Mouse (Mus musculus) intestine, embryonic 14.5 days (tissue): ENCODE results near the gene Apol9a. TPM values are rescaled to one million over a fixed set of nuclear protein-coding genes. Genes with fewer than 3 reads are reported as not detected.
A peak's percentile ranks its signal among the peaks of the same experiment; 100 is the strongest.
"Not testable (repeated sequence)": the region's sequence is repeated elsewhere in the genome, so short reads cannot be mapped to it uniquely, and the experiment has no call there.

Experiments
- ATAC-seq: fragments of 200-750 bp; cut with Nextera tagmentation; replicated peaks from 2 replicates; pipeline ENCODE4 v1.8.0; 2017; ENCODE audit warnings: low read depth, moderate number of reproducible peaks, moderate TSS enrichment, moderate library complexity; ENCODE audit not compliant: low FRiP score, low TSS enrichment
- DNase-seq: peaks from one replicate; pipeline ENCODE4 v3.0.0-alpha.2; 2018; ENCODE audit warnings: low spot score
- H3K27ac ChIP-seq: fragments of 300-500 bp; sonication (generic); 2 replicates; pipeline ENCODE4 v1.5.1; 2014; ENCODE audit warnings: low read depth, mild to moderate bottlenecking, control low read depth
- H3K27me3 ChIP-seq: fragments of 300-500 bp; sonication (generic); replicated peaks from 2 replicates; pipeline ENCODE4 v1.6.1; 2014; ENCODE audit warnings: low read length, control low read depth; ENCODE audit not compliant: control insufficient read depth, insufficient read depth
- H3K36me3 ChIP-seq: fragments of 300-500 bp; sonication (generic); 2 replicates; pipeline ENCODE4 v1.6.1; 2014; ENCODE audit warnings: low read length, control low read depth; ENCODE audit not compliant: control insufficient read depth, insufficient read depth
- H3K4me1 ChIP-seq: fragments of 300-500 bp; sonication (generic); replicated peaks from 2 replicates; pipeline ENCODE4 v1.6.1; 2014; ENCODE audit warnings: low read length, control low read depth, mixed read lengths; ENCODE audit not compliant: control insufficient read depth, insufficient read depth
- H3K4me2 ChIP-seq: fragments of 300-500 bp; sonication (generic); 2 replicates; pipeline ENCODE4 v1.6.1; 2014; ENCODE audit warnings: low read length
- H3K4me3 ChIP-seq: fragments of 300-500 bp; sonication (generic); 2 replicates; pipeline ENCODE4 v1.5.1; 2014; ENCODE audit warnings: low read depth, low read length, control low read depth, mixed read lengths
- H3K9ac ChIP-seq: fragments of 300-500 bp; sonication (generic); 2 replicates; pipeline ENCODE4 v1.6.1; 2014; ENCODE audit warnings: mild to moderate bottlenecking, low read length
- H3K9me3 ChIP-seq: fragments of 300-500 bp; sonication (generic); 2 replicates; pipeline ENCODE4 v1.6.1; 2016; ENCODE audit warnings: low read length, control low read depth; ENCODE audit not compliant: control insufficient read depth
- WGBS: fragments of 180-500 bp; shearing (Covaris S2); extraction: QIAGEN DNeasy Blood & Tissue Kit; methylation state at CpG from one replicate; pipeline ENCODE4 v1.1.7; 2014; 5-methylcytosine and 5-hydroxymethylcytosine counted together
- polyA plus RNA-seq: library from polyadenylated mRNA; unstranded; fragments of >200 nt; fragmentation: Nextera tagmentation; extraction: Ambion mirVana; gene quantifications from 2 replicates; pipeline ENCODE4 v1.2.1, GENCODE M21; 2014

The Apol9a gene
- polyA plus RNA-seq, 1 experiment from 2014 or later, result 0.26 TPM

DNA sequence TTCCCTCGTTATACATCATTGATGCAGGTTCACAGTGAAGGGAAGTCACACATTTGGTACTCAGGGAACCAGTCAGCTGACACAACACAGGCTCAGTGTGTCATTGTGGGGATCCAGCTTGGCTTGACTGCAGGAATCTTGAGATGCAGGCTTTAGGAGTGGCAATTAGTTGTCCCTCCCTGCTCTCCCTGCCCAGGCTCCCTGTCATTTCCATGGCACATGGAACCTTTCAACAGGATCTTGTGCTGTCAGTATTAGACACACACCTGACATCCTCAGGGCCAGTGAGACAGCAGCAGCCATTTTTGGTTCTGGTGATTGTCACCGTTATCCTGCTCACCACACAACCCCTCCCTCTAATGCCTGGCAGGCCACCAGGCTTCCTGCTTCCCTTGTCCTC, 4.7 kb upstream of the Apol9a start:
- H3K36me3 ChIP-seq, H3K4me2 ChIP-seq, DNase-seq, ATAC-seq, H3K4me3 ChIP-seq, H3K4me1 ChIP-seq, H3K27me3 ChIP-seq, H3K27ac ChIP-seq, H3K9me3 ChIP-seq, H3K9ac ChIP-seq: not testable (repeated sequence)
- 65% methylated on average over 2 of the region's 2 CpGs for WGBS

- not testable (repeated sequence) for H3K9me3 ChIP-seq, H3K4me1 ChIP-seq, H3K27ac ChIP-seq, H3K4me2 ChIP-seq, H3K27me3 ChIP-seq, ATAC-seq, H3K9ac ChIP-seq, H3K36me3 ChIP-seq, DNase-seq, H3K4me3 ChIP-seq
- WGBS, result 21% methylated on average over 4 of the region's 4 CpGs
Observed at GRCm38 (mm10) chr15:77412695-77413094, 1.8 kb upstream of the Apol9a start.

- not testable (repeated sequence) for DNase-seq, H3K4me1 ChIP-seq
Observed at GRCm38 (mm10) chr15:77406370-77406769, 4.6 kb downstream of the Apol9a start.

GRCm38 (mm10) chr15:77399027-77399426, 11.9 kb downstream of the Apol9a start, which contains the start of gene Apol7a:
Gene Apol7a, minus strand, starts transcription at chr15:77399110.
- peak within 1 kb of the TSS; percentile 64 for H3K27ac ChIP-seq
- not testable (repeated sequence) for H3K27me3 ChIP-seq, ATAC-seq, H3K9ac ChIP-seq, H3K9me3 ChIP-seq, H3K4me3 ChIP-seq, H3K36me3 ChIP-seq, H3K4me1 ChIP-seq
- DNase-seq, result peak; percentile 73
- peak within 1 kb of the TSS; percentile 30; the same call in 1 of the 2 replicates for H3K4me2 ChIP-seq
- 58% methylated on average over 9 of the region's 9 CpGs for WGBS

More at GRCm38 (mm10) chr15:77406370-77406769, 4.6 kb downstream of the Apol9a start:
- H3K4me3 ChIP-seq, H3K9me3 ChIP-seq, H3K27me3 ChIP-seq, H3K27ac ChIP-seq, H3K36me3 ChIP-seq, H3K9ac ChIP-seq, ATAC-seq, H3K4me2 ChIP-seq: not testable (repeated sequence)
- 75% methylated on average over 9 of the region's 10 CpGs for WGBS

- WGBS, result 32% methylated on average over 11 of the region's 11 CpGs
- H3K27ac ChIP-seq, result peak overlapping the region; percentile 64
- H3K36me3 ChIP-seq, H3K9ac ChIP-seq, H3K4me1 ChIP-seq, H3K4me2 ChIP-seq, H3K27me3 ChIP-seq, H3K9me3 ChIP-seq, H3K4me3 ChIP-seq: not testable (repeated sequence)
- ATAC-seq, result peak; percentile 84
- DNase-seq, result peak; percentile 61
Observed at GRCm38 (mm10) chr15:77397450-77398132, 13.3 kb downstream of the Apol9a start.

GRCm38 (mm10) chr15:77393832-77394231, 17.1 kb downstream of the Apol9a start:
- 62% methylated on average over 3 of the region's 3 CpGs for WGBS

DNA sequence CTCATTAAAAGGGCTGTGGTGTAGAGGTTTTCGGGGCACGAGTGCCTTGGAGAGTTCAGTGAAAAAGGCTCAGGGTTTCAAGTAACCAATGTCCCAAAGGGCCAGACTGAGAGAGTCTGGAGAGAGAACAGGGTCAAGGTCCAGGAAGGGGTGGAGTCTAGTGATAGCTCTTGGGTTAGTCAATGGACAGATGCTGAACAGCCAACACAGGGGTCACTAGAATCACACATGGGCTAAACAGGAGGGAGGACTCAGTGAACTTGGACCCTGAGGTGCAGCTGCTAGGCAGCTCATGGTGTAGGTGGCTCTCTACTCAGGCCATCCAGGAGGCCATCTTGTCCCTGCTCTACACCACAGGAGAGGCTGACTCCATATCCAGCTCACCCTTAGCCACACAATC, 23.5 kb downstream of the Apol9a start:
- Histone ChIP-seq H3K4me1 (no peaks in the 10 kb centered on the region), H3K27ac (no peak overlapping the region), H3K9me3 (no peaks in the 10 kb centered on the region), H3K4me3 (no peak overlapping the region), H3K9ac (no peak overlapping the region), H3K27me3 (no peaks in the 10 kb centered on the region), H3K36me3 (no peaks in the 10 kb centered on the region), H3K4me2 (no peak overlapping the region)
- ATAC-seq (no peak), DNase-seq (no peak)
- WGBS, result 84% methylated on average over 2 of the region's 2 CpGs

More at GRCm38 (mm10) chr15:77393832-77394231, 17.1 kb downstream of the Apol9a start:
- H3K36me3 ChIP-seq, H3K4me3 ChIP-seq, H3K4me1 ChIP-seq, H3K27me3 ChIP-seq, H3K4me2 ChIP-seq, H3K9me3 ChIP-seq, DNase-seq, ATAC-seq, H3K9ac ChIP-seq, H3K27ac ChIP-seq: not testable (repeated sequence)

DNA sequence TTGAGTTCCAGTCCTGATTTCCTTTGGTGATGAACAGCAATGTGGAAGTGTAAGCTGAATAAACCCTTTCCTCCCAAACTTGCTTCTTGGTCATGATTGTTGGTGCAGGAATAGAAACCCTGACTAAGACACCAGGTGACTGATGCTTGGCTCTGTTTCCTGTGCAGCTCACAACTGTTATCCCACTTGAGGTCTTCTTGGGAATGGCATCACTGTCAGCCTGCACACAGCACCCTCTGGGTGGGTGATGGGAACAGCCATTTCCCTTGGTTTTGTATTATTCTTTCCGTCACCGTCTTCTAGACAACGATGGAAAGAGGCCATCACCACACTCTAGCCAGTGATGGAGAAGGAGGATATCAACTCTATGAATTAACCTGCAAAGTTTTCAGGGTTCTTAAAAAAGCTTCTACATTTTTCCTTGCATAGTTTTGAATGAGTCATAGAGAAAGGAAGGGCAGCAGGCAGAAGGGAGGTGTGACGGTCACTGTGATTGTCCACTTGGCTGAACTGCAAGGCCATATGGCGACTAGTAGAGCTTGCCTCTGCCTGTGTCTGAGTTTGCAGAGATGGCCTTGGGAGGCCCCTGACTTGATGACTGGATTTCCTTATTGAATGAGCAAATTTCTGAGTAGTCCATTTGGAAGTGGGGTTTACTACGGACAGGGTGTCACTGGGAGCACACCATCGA, 26.4 kb downstream of the Apol9a start:
- ATAC-seq, result no peak

More for the DNA sequence above, 26.4 kb downstream of the Apol9a start:
- H3K4me1 ChIP-seq, result no peaks in the 10 kb centered on the region
- DNase-seq, result no peak
- H3K36me3 ChIP-seq, result no peaks in the 10 kb centered on the region
- no peak overlapping the region for H3K27ac ChIP-seq
- no peaks in the 10 kb centered on the region for H3K27me3 ChIP-seq
- WGBS, result 95% methylated on average over 7 of the region's 7 CpGs
- H3K9ac ChIP-seq, result no peak overlapping the region
- no peak overlapping the region for H3K4me2 ChIP-seq
- no peaks in the 10 kb centered on the region for H3K9me3 ChIP-seq
- H3K4me3 ChIP-seq, result no peak overlapping the region
